Mouse (Mus musculus): ENCODE data around the gene Ctrc.

DNA sequence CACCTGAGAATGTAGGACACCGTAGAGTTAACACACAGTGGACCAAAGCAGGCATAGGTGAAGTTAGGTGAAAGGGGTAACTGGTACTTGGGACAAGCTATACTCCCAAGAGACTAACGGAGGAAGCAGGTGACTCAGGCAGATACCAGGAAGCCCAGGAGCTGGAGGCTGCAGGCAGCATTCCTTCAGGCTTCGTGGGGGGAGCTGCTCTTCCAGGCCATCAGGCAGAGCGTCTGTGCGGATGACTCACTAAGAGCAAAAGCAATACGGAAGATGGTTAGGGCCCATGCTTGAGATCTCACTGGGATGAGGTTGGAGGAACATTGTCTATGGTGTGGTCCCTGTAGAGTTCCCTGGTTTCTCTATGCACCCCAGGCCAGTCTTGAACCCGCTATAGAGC, 36.7 kb upstream of the Ctrc start:
- TF ChIP-seq EP300 (IDR thresholded peaks at IDR 0.05; ENCODE audit: low read depth) (no peak), CTCF (IDR thresholded peaks at IDR 0.05; ENCODE audit: low read depth) (no peak)
